Mouse (Mus musculus): Measurements from ENCODE around the gene Chst10. TPM values are rescaled to one million over a fixed set of nuclear protein-coding genes. Genes with fewer than 3 reads are reported as not detected.

Gene Chst10
- polyA plus RNA-seq, 1 experiment from 2014 or later: 1.3 TPM

DNA sequence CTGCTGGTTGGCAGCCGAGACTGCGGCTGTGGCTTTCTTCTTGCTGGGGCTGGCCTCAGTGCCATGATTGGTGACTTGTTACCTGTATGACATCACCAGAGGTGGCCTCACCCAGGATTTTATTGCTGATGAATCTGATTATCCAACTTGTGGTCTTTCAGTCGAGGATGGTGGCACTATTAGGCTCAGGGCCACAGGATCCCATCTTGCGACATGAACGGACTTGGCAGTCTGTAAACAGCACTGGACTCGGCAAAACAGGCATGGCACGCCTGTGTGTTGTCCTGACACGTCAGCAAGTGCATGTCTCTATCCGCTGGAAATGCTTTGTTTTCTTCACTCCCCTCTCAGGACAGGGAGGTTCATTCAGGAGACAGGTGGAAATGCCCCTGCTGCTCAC is 33.6 kb downstream of the Chst10 start:
- Histone ChIP-seq H3K27ac (replicated peaks) (no peak overlapping the region), H3K9me3 (ENCODE audit: control insufficient read depth, low read length) (no peaks in the 10 kb centered on the region), H3K4me1 (replicated peaks; ENCODE audit: control insufficient read depth, insufficient read depth) (no peaks in the 10 kb centered on the region), H3K9ac (ENCODE audit: low read length) (no peak overlapping the region), H3K27me3 (ENCODE audit: control insufficient read depth, insufficient read depth, low read length) (no peaks in the 10 kb centered on the region), H3K4me3 (ENCODE audit: low read depth, low read length) (no peak overlapping the region), H3K4me2 (replicated peaks; ENCODE audit: low read depth) (no peak overlapping the region), H3K36me3 (ENCODE audit: control insufficient read depth, insufficient read depth, low read length) (no peaks in the 10 kb centered on the region)
- 70% methylated on average over 9 of the region's 9 CpGs for WGBS
- TF ChIP-seq EP300 (optimal IDR thresholded peaks at IDR 0.05) (no peak), CTCF (IDR thresholded peaks at IDR 0.05; ENCODE audit: low read depth) (no peak)
- ATAC-seq (ENCODE audit: low FRiP score, low TSS enrichment): no peak
- DNase-seq (ENCODE audit: low spot score): no peak

- Histone ChIP-seq H3K27ac (replicated peaks) (no peak overlapping the region), H3K4me3 (ENCODE audit: low read depth, low read length) (no peak overlapping the region), H3K9ac (ENCODE audit: low read length) (no peak overlapping the region), H3K27me3 (ENCODE audit: control insufficient read depth, insufficient read depth, low read length) (no peaks in the 10 kb centered on the region), H3K4me2 (replicated peaks; ENCODE audit: low read depth) (no peak overlapping the region), H3K9me3 (ENCODE audit: control insufficient read depth, low read length) (no peaks in the 10 kb centered on the region), H3K36me3 (ENCODE audit: control insufficient read depth, insufficient read depth, low read length) (no peaks in the 10 kb centered on the region), H3K4me1 (replicated peaks; ENCODE audit: control insufficient read depth, insufficient read depth) (no peaks in the 10 kb centered on the region)
- TF ChIP-seq EP300 (optimal IDR thresholded peaks at IDR 0.05) (no peak), CTCF (IDR thresholded peaks at IDR 0.05; ENCODE audit: low read depth) (peak; percentile 63)
- peak; percentile 39 for DNase-seq (ENCODE audit: low spot score)
- ATAC-seq (ENCODE audit: low FRiP score, low TSS enrichment): no peak
- 14% methylated on average over 4 of the region's 4 CpGs for WGBS
Measured at GRCm38 (mm10) chr1:38862213-38862612, 35.7 kb downstream of the Chst10 start.

- Histone ChIP-seq H3K9ac (ENCODE audit: low read length) (no peak overlapping the region), H3K36me3 (ENCODE audit: control insufficient read depth, insufficient read depth, low read length) (no peaks in the 10 kb centered on the region), H3K4me2 (replicated peaks; ENCODE audit: low read depth) (no peak overlapping the region), H3K4me1 (replicated peaks; ENCODE audit: control insufficient read depth, insufficient read depth) (no peaks in the 10 kb centered on the region), H3K27ac (replicated peaks) (no peak overlapping the region), H3K9me3 (ENCODE audit: control insufficient read depth, low read length) (no peaks in the 10 kb centered on the region), H3K27me3 (ENCODE audit: control insufficient read depth, insufficient read depth, low read length) (no peaks in the 10 kb centered on the region), H3K4me3 (ENCODE audit: low read depth, low read length) (no peak overlapping the region)
- DNase-seq (ENCODE audit: low spot score): no peak
- no peak for ATAC-seq (ENCODE audit: low FRiP score, low TSS enrichment)
- no peak for TF ChIP-seq EP300 (optimal IDR thresholded peaks at IDR 0.05)
- no peak for TF ChIP-seq CTCF (IDR thresholded peaks at IDR 0.05; ENCODE audit: low read depth)
- WGBS: 86% methylated on average over 9 of the region's 9 CpGs
Measured at GRCm38 (mm10) chr1:38860867-38861524, 37.0 kb downstream of the Chst10 start.

DNA sequence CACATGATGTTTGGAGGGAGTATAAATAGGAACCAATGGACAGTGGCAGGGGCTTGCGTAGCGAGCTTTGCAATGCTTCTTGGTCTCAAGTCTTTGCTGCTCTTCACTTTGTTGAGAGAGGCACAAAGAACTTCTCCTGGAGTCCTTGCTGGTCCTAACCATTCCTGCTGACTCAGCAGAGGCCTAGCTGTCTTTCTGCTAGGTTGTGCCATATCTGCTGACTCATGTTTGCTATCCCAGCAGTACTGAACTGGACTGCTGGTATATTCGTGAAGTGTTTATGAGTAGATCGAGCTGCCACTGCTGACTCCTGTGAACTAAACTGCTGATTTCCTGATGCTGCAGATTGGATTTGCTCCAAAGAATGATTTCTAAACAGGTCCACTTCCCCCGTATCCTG is 37.8 kb downstream of the Chst10 start:
- Histone ChIP-seq H3K27me3 (ENCODE audit: control insufficient read depth, insufficient read depth, low read length) (no peaks in the 10 kb centered on the region), H3K9ac (ENCODE audit: low read length) (no peak overlapping the region), H3K4me2 (replicated peaks; ENCODE audit: low read depth) (no peak overlapping the region), H3K4me3 (ENCODE audit: low read depth, low read length) (no peak overlapping the region), H3K36me3 (ENCODE audit: control insufficient read depth, insufficient read depth, low read length) (no peaks in the 10 kb centered on the region), H3K27ac (replicated peaks) (no peak overlapping the region), H3K9me3 (ENCODE audit: control insufficient read depth, low read length) (no peaks in the 10 kb centered on the region), H3K4me1 (replicated peaks; ENCODE audit: control insufficient read depth, insufficient read depth) (no peaks in the 10 kb centered on the region)
- no peak for DNase-seq (ENCODE audit: low spot score)
- TF ChIP-seq EP300 (optimal IDR thresholded peaks at IDR 0.05) (no peak), CTCF (IDR thresholded peaks at IDR 0.05; ENCODE audit: low read depth) (no peak)
- ATAC-seq (ENCODE audit: low FRiP score, low TSS enrichment): no peak
- WGBS: 63% methylated on average over 5 of the region's 5 CpGs

GRCm38 (mm10) chr1:38856196-38856595 is 41.8 kb downstream of the Chst10 start:
- Histone ChIP-seq H3K4me2 (replicated peaks; ENCODE audit: low read depth) (no peak overlapping the region), H3K36me3 (ENCODE audit: control insufficient read depth, insufficient read depth, low read length) (no peaks in the 10 kb centered on the region), H3K4me3 (ENCODE audit: low read depth, low read length) (no peak overlapping the region), H3K9ac (ENCODE audit: low read length) (no peak overlapping the region), H3K27ac (replicated peaks) (no peak overlapping the region), H3K4me1 (replicated peaks; ENCODE audit: control insufficient read depth, insufficient read depth) (no peaks in the 10 kb centered on the region), H3K27me3 (ENCODE audit: control insufficient read depth, insufficient read depth, low read length) (no peaks in the 10 kb centered on the region), H3K9me3 (ENCODE audit: control insufficient read depth, low read length) (no peaks in the 10 kb centered on the region)
- DNase-seq (ENCODE audit: low spot score): peak; percentile 41
- no peak for ATAC-seq (ENCODE audit: low FRiP score, low TSS enrichment)
- TF ChIP-seq CTCF (IDR thresholded peaks at IDR 0.05; ENCODE audit: low read depth): peak; percentile 80
- TF ChIP-seq EP300 (optimal IDR thresholded peaks at IDR 0.05): no peak
- WGBS: 20% methylated on average over 3 of the region's 3 CpGs

DNA sequence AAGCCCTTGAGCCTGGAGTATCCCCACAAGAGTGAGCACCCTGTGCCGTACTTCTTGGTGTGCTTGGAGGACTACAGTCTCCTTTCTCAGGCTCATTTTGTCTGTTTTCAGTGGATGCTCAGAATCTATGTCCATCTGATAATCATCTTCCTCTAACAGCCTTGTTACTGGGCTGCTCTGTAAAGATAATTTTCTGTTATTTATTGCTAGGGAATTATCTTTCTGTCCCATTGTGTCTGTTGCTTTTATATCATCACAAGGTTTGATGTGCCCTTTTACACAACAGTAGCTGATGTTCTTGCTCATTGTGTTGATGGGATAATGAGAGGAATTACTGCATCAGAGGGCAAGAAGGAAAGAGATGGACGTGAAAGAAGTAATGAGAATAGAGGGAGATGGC is 45.7 kb downstream of the Chst10 start:
- Histone ChIP-seq H3K36me3 (ENCODE audit: control insufficient read depth, insufficient read depth, low read length) (no peaks in the 10 kb centered on the region), H3K9ac (ENCODE audit: low read length) (no peak overlapping the region), H3K27me3 (ENCODE audit: control insufficient read depth, insufficient read depth, low read length) (no peaks in the 10 kb centered on the region), H3K27ac (replicated peaks) (no peak overlapping the region), H3K4me1 (replicated peaks; ENCODE audit: control insufficient read depth, insufficient read depth) (no peaks in the 10 kb centered on the region), H3K4me3 (ENCODE audit: low read depth, low read length) (no peak overlapping the region), H3K4me2 (replicated peaks; ENCODE audit: low read depth) (no peak overlapping the region), H3K9me3 (ENCODE audit: control insufficient read depth, low read length) (no peaks in the 10 kb centered on the region)
- DNase-seq (ENCODE audit: low spot score) (no peak), ATAC-seq (ENCODE audit: low FRiP score, low TSS enrichment) (no peak)
- TF ChIP-seq CTCF (IDR thresholded peaks at IDR 0.05; ENCODE audit: low read depth) (no peak), EP300 (optimal IDR thresholded peaks at IDR 0.05) (no peak)
- WGBS: 69% methylated on average over 2 of the region's 2 CpGs
